Mouse (Mus musculus): Measurements from ENCODE around the gene Ndst2.
A peak's percentile ranks its signal among the peaks of the same experiment; 100 is the strongest.

Ndst2 gene

GRCm38 (mm10) chr14:20733952-20734774 lies at the start of gene Ndst2:
Gene Ndst2, minus strand, starts transcription at chr14:20734562.
- DNase-seq (ENCODE audit: low spot score) = peak; percentile 93

DNA sequence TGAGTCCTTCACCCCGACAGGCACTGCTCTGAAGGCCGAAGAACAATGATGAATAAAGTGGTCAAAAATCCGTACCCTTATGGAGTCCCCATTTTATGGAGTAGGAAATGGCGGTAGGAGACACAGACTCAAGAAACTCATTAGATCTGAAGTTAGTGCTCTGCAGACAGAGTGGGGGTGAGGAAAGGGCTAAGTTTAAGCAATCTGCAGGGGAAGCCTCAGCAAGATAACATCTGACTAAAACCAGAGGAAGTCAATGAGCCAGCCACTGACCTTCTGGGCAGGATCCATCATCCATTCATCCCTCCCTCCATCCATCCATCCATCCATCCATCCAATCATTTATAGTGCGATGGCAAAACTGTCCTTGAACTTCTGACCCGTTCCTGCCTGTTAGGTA lies 49.2 kb upstream of the Ndst2 start:
- no peak for DNase-seq (ENCODE audit: low spot score)

DNA sequence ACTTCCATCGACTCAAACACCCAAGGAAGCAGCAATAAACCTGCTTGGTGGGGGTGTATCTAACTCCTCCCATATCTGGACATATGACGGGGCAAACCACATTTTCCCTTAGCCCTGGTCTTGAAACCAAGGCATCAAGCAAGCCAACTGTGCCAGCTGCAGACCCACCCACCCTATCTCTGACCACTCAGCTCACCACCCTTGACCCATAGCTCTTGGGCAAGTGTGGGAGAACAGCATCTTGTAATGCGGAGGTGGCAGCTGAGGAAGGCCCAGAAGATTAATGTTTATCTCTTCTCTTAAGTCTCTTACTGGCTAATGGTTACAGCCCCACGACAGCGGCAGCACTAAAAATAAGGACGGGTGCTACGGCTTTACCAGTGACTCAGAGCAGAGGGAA lies 48.5 kb upstream of the Ndst2 start:
- DNase-seq (ENCODE audit: low spot score) = no peak

DNA sequence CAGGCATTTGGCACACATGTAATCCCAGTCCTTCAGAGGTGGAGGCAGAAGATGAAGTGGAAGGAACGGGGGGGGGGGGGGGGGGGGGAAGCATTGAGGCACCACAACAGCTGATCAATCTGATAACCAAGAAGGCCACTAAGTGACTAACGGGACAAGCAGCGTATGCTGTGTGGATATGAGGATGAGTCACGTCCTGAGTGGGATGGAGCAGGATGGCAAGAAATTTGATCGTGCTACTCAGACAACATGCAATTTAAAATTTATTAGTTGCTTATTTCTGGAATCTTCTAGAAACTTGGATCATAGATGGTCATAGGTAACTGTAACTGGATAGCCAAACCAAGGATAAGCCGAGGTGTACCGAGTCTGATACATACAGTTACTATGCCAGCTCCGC lies 45.9 kb upstream of the Ndst2 start:
- DNase-seq (ENCODE audit: low spot score) = no peak

- DNase-seq (ENCODE audit: low spot score) = no peak
Measured at GRCm38 (mm10) chr14:20778496-20778895, 44.1 kb upstream of the Ndst2 start.

DNA sequence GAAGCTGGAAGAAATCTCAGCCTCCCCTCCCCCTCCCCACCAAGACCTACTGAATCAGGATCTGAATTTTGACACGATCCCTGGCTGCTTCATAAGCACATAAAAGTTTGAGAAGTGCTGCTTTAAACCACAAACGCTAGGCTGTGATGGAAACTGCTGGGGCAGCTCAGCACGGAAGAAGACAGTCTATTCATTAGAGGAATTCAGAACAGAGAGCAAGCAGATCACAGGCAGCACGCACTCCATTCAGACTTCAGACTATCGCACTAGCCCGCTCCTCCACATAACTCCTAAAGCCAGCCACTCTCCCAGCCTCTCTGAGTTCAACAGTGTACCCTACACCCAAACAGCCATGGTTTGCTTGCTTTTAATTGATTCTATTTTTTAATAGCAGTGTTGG lies 41.3 kb upstream of the Ndst2 start:
- DNase-seq (ENCODE audit: low spot score) = peak; percentile 45

DNA sequence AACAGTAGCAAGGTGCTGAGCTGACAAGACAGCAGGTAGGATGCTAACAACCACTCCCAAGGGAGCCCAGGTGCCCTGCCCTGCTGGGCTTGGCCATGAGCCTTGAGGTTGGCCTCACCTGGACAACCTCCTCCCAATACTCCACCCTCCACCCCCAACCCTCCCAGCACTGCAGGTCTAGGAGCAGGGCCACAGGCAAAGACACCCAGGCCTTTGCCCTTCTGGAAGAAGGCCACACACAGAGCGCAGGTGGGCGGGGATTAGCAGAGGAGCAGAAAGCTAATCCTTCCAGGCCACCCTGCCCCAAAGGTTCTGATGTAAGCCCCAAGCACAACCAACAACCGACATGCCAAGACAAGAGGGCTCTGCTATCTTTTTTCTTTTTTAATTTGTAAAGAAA lies 39.0 kb upstream of the Ndst2 start:
- DNase-seq (ENCODE audit: low spot score) = no peak

DNA sequence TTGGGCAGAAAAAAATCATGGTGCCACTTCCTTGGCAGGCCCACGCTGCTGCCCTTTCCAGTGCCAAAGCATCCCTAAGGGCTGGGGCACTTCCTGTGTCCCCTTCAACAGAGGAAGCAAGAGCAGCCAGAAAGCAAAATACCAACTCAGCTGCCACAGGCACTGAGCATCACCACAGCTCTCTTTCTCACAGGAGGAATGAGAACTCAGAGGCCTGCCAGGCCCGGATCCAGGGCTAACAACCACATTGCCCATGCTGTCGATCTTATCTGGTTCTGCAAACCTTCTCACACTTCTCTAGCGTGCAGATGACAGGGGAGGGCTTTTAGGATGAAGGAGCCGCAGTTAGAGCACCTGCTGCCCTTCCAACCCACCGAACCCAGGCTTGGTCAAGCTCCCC lies 38.4 kb upstream of the Ndst2 start:
- no peak for DNase-seq (ENCODE audit: low spot score)

DNA sequence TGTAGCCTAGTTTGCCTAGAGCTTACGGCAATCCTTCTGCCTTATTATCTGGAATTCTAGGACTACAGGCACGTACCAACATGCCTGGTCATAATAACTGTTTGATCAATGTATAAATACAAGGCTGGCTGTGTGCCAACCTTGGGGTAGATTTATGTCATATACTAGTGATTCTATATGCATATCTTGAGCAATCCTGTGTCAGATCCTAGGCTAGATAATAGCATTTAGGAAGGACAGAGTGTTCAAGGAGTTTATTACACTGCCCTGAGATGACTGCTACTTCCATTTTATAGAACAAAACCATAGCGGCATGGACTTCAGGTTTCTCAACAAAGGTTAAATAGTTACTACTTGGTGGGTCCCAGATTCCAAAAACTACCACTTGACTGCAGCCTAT lies 37.6 kb upstream of the Ndst2 start:
- DNase-seq (ENCODE audit: low spot score) = no peak

- no peak for DNase-seq (ENCODE audit: low spot score)
Measured at GRCm38 (mm10) chr14:20768581-20768980, 34.2 kb upstream of the Ndst2 start.

GRCm38 (mm10) chr14:20767936-20768335 lies 33.6 kb upstream of the Ndst2 start:
- DNase-seq (ENCODE audit: low spot score) = no peak

- peak; percentile 92 for DNase-seq (ENCODE audit: low spot score)
Measured at GRCm38 (mm10) chr14:20765642-20766258, 31.4 kb upstream of the Ndst2 start.

- no peak for DNase-seq (ENCODE audit: low spot score)
Measured at GRCm38 (mm10) chr14:20764942-20765341, 30.6 kb upstream of the Ndst2 start.

- no peak for DNase-seq (ENCODE audit: low spot score)
Measured at GRCm38 (mm10) chr14:20758768-20759435, 24.5 kb upstream of the Ndst2 start.

DNA sequence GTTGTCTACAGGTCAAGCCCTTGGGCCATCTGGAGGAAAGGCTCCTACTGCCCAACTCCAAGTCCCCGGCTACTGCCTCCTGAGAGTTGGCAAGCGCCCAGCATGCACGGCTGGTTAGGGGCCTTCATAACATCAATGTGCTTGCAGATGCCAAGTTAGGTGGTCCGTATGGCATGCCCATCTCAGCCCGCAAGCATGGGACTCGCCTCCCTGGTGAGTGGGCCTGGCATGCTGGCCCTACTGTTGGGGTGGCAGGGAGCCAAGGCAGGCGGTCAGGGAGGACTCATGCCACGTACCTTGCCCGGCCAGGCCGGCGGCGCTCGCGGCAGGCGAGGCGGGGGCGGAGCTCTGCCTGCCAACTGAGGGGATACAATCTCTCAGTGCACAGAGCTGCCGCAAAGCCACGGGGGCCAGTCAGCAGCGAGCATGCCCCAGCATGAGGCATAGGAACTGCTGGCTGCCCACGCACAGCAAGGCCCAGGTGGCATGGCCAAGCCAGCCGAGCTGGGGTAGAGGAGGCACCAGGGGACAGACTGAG lies 23.1 kb upstream of the Ndst2 start:
- no peak for DNase-seq (ENCODE audit: low spot score)

- DNase-seq (ENCODE audit: low spot score) = no peak
Measured at GRCm38 (mm10) chr14:20753792-20754191, 19.4 kb upstream of the Ndst2 start.

DNA sequence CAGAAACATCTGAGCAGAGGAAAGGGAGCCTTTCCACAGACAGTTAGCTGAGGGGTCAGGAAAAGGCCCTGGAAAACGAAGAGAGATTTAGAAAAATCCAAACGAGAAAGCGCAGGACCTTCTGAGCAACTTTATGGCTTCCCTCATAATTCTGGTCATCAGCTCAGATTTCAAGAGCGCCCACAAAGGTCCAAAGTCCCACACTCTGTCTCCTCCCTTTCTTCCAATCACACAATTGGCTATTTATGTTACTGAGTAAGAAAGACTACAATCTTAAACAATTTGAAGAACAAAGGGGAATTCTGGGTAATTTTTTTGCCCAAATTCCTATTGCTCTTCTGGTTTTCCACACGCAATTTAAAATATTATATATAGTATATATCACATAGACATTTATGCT lies 16.1 kb upstream of the Ndst2 start:
- no peak for DNase-seq (ENCODE audit: low spot score)

- no peak for DNase-seq (ENCODE audit: low spot score)
Measured at GRCm38 (mm10) chr14:20749494-20750051, 15.2 kb upstream of the Ndst2 start.

GRCm38 (mm10) chr14:20748388-20748787 lies 14.0 kb upstream of the Ndst2 start:
- DNase-seq (ENCODE audit: low spot score) = no peak

DNA sequence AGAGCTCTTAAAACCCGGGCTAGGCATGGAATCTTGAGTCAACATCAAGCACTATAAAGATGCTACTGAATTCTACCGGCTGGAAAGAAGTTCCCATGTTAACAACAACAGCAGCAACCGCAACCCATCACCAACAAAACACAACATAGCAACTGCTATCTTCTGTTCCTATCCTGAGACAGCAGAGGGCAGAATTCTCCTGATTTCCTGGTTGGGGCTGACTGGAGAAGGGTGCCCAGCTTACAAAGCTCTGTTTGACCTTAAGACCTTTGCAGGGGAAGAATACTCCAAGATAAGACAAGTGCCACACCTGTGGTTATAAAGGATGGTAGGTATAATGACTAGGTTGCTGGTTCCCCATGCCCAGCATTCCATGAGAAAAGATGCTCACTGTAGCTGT lies 12.6 kb upstream of the Ndst2 start:
- no peak for DNase-seq (ENCODE audit: low spot score)

GRCm38 (mm10) chr14:20743614-20744013 lies 9.3 kb upstream of the Ndst2 start:
- DNase-seq (ENCODE audit: low spot score) = no peak

DNA sequence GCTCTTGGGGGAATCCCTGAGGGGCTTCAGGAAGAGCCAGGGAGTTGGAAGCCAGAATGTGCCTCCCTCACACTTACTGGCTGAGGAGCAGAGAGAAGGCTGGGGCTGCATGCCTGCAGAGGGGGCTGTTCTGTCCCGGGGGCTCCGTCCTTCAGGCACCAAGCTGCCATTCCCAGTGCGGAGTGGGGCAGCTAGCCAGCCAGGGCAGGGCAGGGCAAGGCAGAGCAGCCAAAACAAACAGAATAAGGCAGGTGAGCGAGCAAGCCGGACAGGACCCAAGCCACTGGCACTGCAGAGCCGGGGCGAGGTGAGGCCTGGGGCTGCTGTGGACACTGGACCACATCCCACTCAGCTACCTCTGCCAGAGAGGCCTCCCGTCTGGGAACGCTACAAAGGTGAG lies 6.9 kb upstream of the Ndst2 start:
- no peak for DNase-seq (ENCODE audit: low spot score)

GRCm38 (mm10) chr14:20738511-20738910 lies 4.1 kb upstream of the Ndst2 start:
- no peak for DNase-seq (ENCODE audit: low spot score)
